Mouse (Mus musculus) liver, embryonic 13.5 days (tissue): ENCODE measurements around the gene Insr. TPM values are rescaled to one million over a fixed set of nuclear protein-coding genes. Genes with fewer than 3 reads are reported as not detected.

Experiments
- ATAC-seq: fragments of 200-750 bp; cut with Nextera tagmentation; 2 replicates; pipeline ENCODE4 v1.8.0; 2017; ENCODE audit warnings: low read depth, mild to moderate bottlenecking, moderate number of reproducible peaks, moderate library complexity
- DNase-seq: peaks from one replicate; pipeline ENCODE4 v3.0.0; 2022
- H3K27ac ChIP-seq: fragments of 300-500 bp; sonication (generic); 2 replicates; pipeline ENCODE4 v1.5.1; 2015; ENCODE audit warnings: moderate library complexity, mild to moderate bottlenecking, inconsistent platforms
- H3K27me3 ChIP-seq: fragments of 300-500 bp; sonication (generic); 2 replicates; pipeline ENCODE4 v1.6.1; 2015; ENCODE audit warnings: mild to moderate bottlenecking, inconsistent platforms
- H3K36me3 ChIP-seq: fragments of 300-500 bp; sonication (generic); 2 replicates; pipeline ENCODE4 v1.6.1; 2015; ENCODE audit warnings: mild to moderate bottlenecking, inconsistent platforms
- H3K4me1 ChIP-seq: fragments of 300-500 bp; sonication (generic); replicated peaks from 2 replicates; pipeline ENCODE4 v1.6.1; 2015; ENCODE audit warnings: inconsistent platforms
- H3K4me2 ChIP-seq: fragments of 300-500 bp; sonication (generic); 2 replicates; pipeline ENCODE4 v1.6.1; 2015; ENCODE audit warnings: inconsistent platforms, mild to moderate bottlenecking, moderate library complexity
- H3K4me3 ChIP-seq: fragments of 300-500 bp; sonication (generic); replicated peaks from 2 replicates; pipeline ENCODE4 v1.5.1; 2015; ENCODE audit warnings: mild to moderate bottlenecking, inconsistent platforms
- H3K9ac ChIP-seq: fragments of 300-500 bp; sonication (generic); 2 replicates; pipeline ENCODE4 v1.6.1; 2015; ENCODE audit warnings: mild to moderate bottlenecking, inconsistent platforms
- H3K9me3 ChIP-seq: fragments of 300-500 bp; sonication (generic); replicated peaks from 2 replicates; pipeline ENCODE4 v1.6.1; 2016; ENCODE audit warnings: inconsistent platforms
- WGBS: fragments of 180-500 bp; shearing (Covaris S2); methylation state at CpG from one replicate; pipeline ENCODE4 v1.1.7; 2015; ENCODE audit not compliant: insufficient replicate concordance; 5-methylcytosine and 5-hydroxymethylcytosine counted together
- polyA plus RNA-seq: library from polyadenylated mRNA; unstranded; fragments of >200 nt; fragmentation: Nextera tagmentation; extraction: Ambion mirVana; gene quantifications from 2 replicates; pipeline ENCODE4 v1.2.1, GENCODE M21; 2015

The Insr gene
- polyA plus RNA-seq, 1 experiment from 2014 or later = 12.8 TPM

DNA sequence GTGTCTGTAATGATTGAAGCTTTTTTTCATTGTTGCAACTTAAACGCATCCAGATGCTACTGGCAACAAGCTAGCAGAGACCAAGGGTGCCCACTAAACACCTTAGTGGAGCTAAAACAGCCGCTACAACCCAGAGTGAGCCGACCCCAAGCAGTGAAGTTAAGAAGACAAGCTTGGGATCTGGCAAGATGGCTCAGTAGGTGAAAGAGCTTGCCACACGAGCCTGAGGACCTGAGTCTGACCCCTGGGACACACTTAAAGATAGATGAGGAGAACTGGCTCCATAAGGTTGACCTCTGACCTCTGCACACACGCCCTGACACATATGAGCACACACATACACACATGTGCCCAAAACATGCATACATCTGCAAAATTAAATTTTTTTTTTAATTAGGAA is 4.2 kb downstream of the Insr start:
- DNase-seq (no peak), ATAC-seq (no peak)
- Histone ChIP-seq H3K4me1 (peaks cover 49% of the 10 kb centered on the region), H3K9ac (no peak overlapping the region), H3K4me3 (no peak overlapping the region), H3K27ac (no peak overlapping the region), H3K36me3 (peaks cover 6% of the 10 kb centered on the region; the same call in 1 of the 2 replicates), H3K4me2 (no peak overlapping the region), H3K27me3 (no peaks in the 10 kb centered on the region), H3K9me3 (no peaks in the 10 kb centered on the region)
- 67% methylated on average over 5 of the region's 5 CpGs for WGBS

DNA sequence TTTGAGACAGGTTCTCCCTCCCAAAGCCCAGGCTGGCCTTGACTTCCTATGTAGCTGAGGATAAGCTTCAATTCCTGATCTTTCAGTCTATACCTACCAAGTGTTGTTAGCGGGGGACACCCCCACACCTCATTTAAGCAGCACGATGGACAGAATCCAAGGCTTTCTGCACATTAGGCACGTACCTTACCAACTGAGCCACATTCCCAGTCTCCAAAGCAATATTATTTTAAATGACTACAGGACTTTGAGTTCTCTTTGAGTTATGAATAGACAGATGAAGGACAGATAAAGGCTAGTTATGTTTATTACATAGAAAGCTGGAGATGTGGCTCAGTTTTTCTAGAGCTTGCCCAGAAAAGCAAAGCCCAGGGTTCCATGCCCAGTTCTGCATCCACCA is 5.6 kb downstream of the Insr start:
- H3K4me2 ChIP-seq = no peak overlapping the region
- H3K27me3 ChIP-seq = no peaks in the 10 kb centered on the region
- ATAC-seq (no peak), DNase-seq (no peak)
- H3K4me3 ChIP-seq = no peak overlapping the region
- H3K9me3 ChIP-seq = no peaks in the 10 kb centered on the region
- peaks cover 41% of the 10 kb centered on the region for H3K4me1 ChIP-seq
- H3K9ac ChIP-seq = no peak overlapping the region
- H3K36me3 ChIP-seq = peaks cover 6% of the 10 kb centered on the region; the same call in 1 of the 2 replicates
- H3K27ac ChIP-seq = no peak overlapping the region
- 83% methylated on average over 3 of the region's 3 CpGs for WGBS

DNA sequence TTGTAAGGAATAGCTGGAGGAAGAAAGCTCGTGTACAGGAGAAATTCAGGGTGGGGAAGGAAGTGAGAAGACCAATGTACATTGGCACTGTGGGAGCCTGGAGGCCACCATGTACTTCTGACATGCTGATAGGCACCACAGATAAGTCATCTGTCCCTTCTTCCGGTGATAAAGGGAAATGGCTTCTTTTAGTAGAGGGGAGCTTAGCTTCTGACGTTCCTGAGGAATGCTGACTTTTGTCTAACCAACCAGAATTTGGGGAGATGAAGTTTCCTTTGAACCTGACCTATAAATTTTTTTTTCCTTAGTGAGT is 12.0 kb downstream of the Insr start:
- Histone ChIP-seq H3K9ac (no peak overlapping the region), H3K9me3 (no peaks in the 10 kb centered on the region), H3K27me3 (no peaks in the 10 kb centered on the region), H3K4me2 (no peak overlapping the region), H3K27ac (no peak overlapping the region), H3K4me1 (peaks cover 37% of the 10 kb centered on the region), H3K4me3 (no peak overlapping the region), H3K36me3 (no peaks in the 10 kb centered on the region)
- ATAC-seq (no peak), DNase-seq (no peak)
- WGBS = 23% methylated on average over 3 of the region's 3 CpGs

DNA sequence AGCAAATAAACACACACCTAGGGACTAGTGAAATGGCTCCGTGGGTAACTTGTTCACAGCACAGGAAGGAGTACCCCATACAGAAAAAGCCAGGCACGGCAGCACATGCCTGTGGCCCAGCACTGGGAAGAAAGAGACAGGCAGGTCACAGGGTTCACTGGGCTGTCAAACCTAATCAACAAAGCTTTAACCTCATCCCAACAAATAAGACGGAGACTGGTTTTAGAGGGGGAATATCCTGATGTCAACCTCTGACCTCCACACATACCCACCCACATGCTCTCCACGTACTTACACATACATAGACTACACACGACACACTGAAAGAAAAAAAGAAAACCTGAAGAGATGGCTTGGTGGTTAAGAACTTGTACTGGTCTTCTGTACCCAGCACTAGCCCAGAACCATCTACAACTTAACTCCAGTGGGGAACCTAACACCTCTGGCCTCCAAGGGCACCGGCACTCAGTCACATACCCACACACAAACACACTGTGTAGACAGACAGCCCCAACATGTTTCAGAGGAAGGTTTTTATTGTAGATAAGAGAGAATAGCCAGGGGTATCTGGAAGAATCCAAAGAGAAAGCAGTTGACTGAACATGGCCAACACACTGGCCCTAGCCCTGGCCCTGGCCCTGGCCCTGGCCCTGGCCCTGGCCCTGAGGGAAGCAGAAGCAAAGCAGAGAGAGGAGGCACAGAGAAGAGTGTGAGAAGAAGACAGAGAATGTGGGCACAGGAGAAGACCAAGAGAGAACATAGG is 12.6 kb downstream of the Insr start:
- H3K27me3 ChIP-seq = no peaks in the 10 kb centered on the region
- no peaks in the 10 kb centered on the region for H3K9me3 ChIP-seq
- peaks cover 40% of the 10 kb centered on the region for H3K4me1 ChIP-seq
- no peak overlapping the region for H3K9ac ChIP-seq
- H3K4me3 ChIP-seq = no peak overlapping the region
- DNase-seq = no peak
- no peak overlapping the region for H3K4me2 ChIP-seq
- no peaks in the 10 kb centered on the region for H3K36me3 ChIP-seq
- peak; percentile 35 for ATAC-seq
- H3K27ac ChIP-seq = no peak overlapping the region
- 59% methylated on average over 6 of the region's 6 CpGs for WGBS

DNA sequence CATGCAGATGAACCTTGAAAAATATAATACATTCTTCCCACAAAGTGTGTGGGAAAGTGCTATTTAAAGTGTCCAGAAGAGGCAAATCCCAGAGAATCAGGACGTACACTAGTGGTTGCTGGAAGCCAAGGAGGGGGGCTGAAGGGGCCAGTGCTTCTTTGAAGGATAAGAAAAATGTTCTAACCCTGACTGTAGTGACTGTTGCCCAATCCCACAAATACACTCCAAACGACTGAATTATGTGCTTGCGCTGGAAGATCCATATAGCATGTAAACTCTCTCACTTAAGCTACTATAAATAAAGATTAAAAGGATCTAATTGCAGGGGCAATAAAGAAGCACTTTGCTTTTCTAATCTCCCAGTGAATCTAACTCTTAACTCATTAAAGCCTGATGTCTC is 14.2 kb downstream of the Insr start:
- no peak overlapping the region for H3K4me2 ChIP-seq
- no peaks in the 10 kb centered on the region for H3K27me3 ChIP-seq
- no peaks in the 10 kb centered on the region for H3K9me3 ChIP-seq
- no peak for DNase-seq
- H3K4me3 ChIP-seq = no peak overlapping the region
- no peaks in the 10 kb centered on the region; the same call in 1 of the 2 replicates for H3K36me3 ChIP-seq
- H3K27ac ChIP-seq = no peak overlapping the region
- no peak overlapping the region for H3K9ac ChIP-seq
- WGBS = 68% methylated on average over 3 of the region's 3 CpGs
- no peak for ATAC-seq
- peaks cover 52% of the 10 kb centered on the region for H3K4me1 ChIP-seq

DNA sequence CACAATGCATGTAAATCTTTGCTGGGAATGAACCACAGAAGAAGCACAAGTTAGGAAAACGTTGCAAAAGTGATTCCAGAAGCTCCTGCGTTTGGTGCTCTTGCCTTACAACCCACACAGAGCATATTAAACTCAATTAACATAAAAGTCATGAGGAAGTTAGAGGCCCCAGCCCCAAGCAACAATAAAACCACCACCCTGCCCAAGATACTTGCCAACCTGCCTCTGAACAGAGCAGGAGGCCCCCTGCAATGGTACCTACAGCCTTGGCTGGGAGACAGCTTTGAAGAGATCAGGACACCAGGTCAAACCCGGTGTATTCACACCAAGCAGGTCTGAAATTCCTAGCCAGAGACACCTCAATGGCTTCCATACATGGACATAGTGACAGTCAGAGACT is 16.6 kb downstream of the Insr start:
- Histone ChIP-seq H3K4me1 (peaks cover 55% of the 10 kb centered on the region), H3K27ac (no peak overlapping the region), H3K9me3 (no peaks in the 10 kb centered on the region), H3K4me2 (no peak overlapping the region), H3K9ac (no peak overlapping the region), H3K4me3 (no peak overlapping the region), H3K27me3 (no peaks in the 10 kb centered on the region), H3K36me3 (peaks cover 14% of the 10 kb centered on the region)
- DNase-seq (no peak), ATAC-seq (no peak)
- 57% methylated on average over 3 of the region's 3 CpGs for WGBS

DNA sequence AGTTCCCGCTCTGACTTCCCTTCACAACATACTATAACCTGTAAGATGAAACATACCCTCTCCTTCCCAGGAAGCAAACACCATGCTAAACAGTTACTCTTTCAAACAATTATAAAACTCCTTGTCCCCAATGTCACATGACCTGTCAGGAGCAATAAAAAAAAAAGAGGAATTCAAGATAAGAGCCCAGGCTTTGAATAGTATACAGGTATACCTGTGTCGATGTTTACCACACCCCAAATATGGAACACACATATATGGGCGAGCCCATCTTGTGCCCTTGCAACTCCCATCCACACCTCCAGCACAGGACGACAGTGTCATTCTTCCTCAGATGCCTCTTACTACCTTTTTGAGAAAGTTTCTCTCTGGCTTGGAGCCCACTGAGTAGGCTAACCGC is 18.3 kb downstream of the Insr start:
- WGBS = 66% methylated on average over 5 of the region's 5 CpGs
- H3K4me1 ChIP-seq = peaks cover 40% of the 10 kb centered on the region

DNA sequence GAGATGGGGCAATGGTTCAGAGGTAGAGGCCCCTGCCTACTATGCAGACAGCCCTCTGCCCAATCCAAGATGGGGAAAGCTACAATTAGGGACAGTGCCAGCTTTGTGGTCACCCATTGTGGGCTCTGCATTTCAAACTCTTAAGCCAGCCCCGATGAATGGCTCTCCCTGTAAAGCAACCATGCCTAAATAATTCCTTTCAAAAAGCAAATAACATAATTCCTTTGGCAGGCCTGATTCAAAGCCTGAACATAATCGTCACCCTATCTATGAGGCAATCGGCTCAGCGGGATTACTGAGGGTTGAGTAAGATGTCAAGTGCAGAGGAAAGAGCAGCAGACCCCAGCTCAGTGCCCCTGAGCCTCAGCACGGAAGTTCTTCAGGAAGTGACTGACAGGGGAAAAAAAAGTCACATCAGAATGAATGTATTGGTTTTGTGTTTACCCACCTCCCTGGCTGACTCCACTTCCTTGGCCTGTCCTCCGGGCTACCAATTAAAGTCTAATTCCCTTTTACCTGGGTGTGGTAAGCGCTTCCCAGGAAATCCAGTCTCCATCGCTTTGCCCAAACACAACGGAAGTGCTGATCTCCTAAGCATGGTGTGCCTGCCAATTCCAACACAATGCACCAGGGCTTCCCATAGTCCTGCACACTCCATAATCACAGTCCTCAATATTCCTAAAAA is 19.1 kb downstream of the Insr start:
- no peak overlapping the region for H3K4me2 ChIP-seq
- no peak overlapping the region for H3K9ac ChIP-seq
- H3K27ac ChIP-seq = no peak overlapping the region
- ATAC-seq (no peak; the same call in 1 of the 2 replicates), DNase-seq (no peak)
- H3K4me3 ChIP-seq = no peak overlapping the region
- peaks cover 17% of the 10 kb centered on the region for H3K36me3 ChIP-seq
- WGBS = 36% methylated on average over 9 of the region's 9 CpGs
- no peaks in the 10 kb centered on the region for H3K9me3 ChIP-seq
- H3K27me3 ChIP-seq = no peaks in the 10 kb centered on the region
- peaks cover 35% of the 10 kb centered on the region for H3K4me1 ChIP-seq

More for the DNA sequence above, 18.3 kb downstream of the Insr start:
- ATAC-seq = no peak
- Histone ChIP-seq H3K27me3 (no peaks in the 10 kb centered on the region), H3K9me3 (no peaks in the 10 kb centered on the region), H3K4me3 (no peak overlapping the region), H3K27ac (no peak overlapping the region), H3K4me2 (no peak overlapping the region), H3K9ac (no peak overlapping the region), H3K36me3 (peaks cover 17% of the 10 kb centered on the region)
- DNase-seq = no peak

DNA sequence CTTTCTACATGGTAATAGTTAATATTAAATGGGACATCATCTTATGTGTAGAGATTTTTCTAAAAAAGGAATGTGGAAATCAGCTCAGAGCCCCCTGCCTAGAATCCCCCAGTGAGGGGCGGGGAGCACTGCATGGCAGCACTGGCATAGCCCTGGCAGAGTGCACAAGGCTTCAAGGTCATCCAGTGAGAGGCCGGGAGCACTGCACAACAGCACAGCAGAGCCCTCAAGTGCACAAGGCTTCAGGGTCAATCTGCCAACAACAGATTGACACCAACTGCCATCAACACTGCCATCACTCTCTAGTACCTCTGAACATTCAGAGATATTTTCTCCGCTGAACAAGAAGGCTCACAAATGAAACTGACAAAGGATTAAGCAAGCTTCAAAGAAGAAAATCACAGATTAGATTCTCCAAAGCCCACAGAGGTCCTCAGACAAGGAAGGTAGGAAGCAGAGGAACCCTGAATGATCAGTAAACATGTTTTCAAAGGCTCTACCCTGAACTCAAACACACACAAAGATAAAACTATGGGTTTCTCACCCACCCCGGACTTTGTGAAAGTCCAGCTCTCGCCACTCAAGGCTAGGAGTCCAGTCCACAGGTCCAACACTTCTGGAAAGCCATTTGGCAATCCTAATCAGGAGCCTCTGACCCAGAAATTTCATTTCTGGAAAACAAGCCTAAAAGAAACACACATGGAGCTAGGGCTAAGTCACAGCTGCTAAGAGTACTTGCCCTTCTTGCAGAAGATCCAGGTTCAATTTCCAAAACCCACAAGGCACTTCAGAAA is 23.1 kb downstream of the Insr start:
- H3K4me1 ChIP-seq = peaks cover 34% of the 10 kb centered on the region
- H3K9me3 ChIP-seq = no peaks in the 10 kb centered on the region
- ATAC-seq (peak; percentile 55), DNase-seq (no peak)
- peak overlapping the region; percentile 60 for H3K27ac ChIP-seq
- WGBS = 75% methylated on average over 5 of the region's 5 CpGs
- no peak overlapping the region for H3K9ac ChIP-seq
- no peaks in the 10 kb centered on the region for H3K27me3 ChIP-seq
- no peak overlapping the region for H3K4me2 ChIP-seq
- no peak overlapping the region for H3K4me3 ChIP-seq
- peaks cover 29% of the 10 kb centered on the region for H3K36me3 ChIP-seq

DNA sequence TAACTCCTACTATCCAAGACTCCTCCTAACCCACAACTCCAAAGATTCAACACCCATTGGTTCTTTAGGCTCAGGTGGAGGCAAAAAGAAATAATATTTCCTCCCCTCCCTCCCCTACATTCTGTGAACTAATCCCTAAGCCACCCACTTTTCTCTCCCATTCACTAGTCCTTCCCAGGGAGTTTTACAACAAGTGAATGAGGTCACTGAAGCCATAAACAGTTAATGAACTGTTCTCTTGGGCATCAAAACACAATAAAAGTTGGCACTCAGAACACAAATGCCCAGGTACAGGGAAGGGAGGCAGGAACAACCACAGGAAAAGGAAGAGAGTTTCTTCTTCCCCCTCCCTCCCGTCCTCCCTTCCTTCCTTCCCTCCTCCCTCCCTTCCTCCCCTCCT is 24.1 kb downstream of the Insr start:
- no peak for ATAC-seq

DNA sequence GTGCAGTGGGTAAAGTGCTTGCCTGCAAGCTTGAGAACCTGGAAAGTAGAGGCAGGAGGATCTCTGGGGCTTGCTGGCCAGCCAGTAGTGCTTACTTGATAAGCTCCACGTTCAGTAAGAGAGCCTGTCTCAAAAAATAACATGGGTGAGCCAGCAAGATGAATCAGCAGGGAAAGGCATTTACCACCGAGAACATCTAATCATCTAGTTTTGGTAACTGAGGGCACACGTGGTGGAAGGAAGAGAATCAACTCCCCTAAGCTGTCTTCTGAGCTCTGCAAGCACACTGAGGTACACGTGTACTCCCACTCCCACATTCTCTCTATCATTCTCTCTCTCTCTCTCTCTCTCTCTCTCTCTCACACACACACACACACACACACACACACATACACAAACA is 26.2 kb downstream of the Insr start:
- Histone ChIP-seq H3K27me3 (no peaks in the 10 kb centered on the region), H3K9me3 (no peaks in the 10 kb centered on the region), H3K27ac (no peak overlapping the region), H3K9ac (no peak overlapping the region), H3K4me1 (peaks cover 32% of the 10 kb centered on the region), H3K36me3 (peaks cover 32% of the 10 kb centered on the region), H3K4me3 (no peak overlapping the region), H3K4me2 (no peak overlapping the region)
- DNase-seq (no peak), ATAC-seq (no peak)
- 22% methylated on average over 4 of the region's 4 CpGs for WGBS

More for the DNA sequence above, 24.1 kb downstream of the Insr start:
- H3K27ac ChIP-seq = no peak overlapping the region
- H3K9ac ChIP-seq = no peak overlapping the region
- WGBS = 60% methylated on average over 1 of the region's 1 CpGs
- H3K4me1 ChIP-seq = peaks cover 34% of the 10 kb centered on the region
- peaks cover 39% of the 10 kb centered on the region for H3K36me3 ChIP-seq
- no peaks in the 10 kb centered on the region for H3K9me3 ChIP-seq
- no peak overlapping the region for H3K4me2 ChIP-seq
- DNase-seq = no peak
- H3K27me3 ChIP-seq = no peaks in the 10 kb centered on the region
- no peak overlapping the region for H3K4me3 ChIP-seq
